28 mouse cellular contexts compared by ENCODE assay signal in the genomic region with DNA sequence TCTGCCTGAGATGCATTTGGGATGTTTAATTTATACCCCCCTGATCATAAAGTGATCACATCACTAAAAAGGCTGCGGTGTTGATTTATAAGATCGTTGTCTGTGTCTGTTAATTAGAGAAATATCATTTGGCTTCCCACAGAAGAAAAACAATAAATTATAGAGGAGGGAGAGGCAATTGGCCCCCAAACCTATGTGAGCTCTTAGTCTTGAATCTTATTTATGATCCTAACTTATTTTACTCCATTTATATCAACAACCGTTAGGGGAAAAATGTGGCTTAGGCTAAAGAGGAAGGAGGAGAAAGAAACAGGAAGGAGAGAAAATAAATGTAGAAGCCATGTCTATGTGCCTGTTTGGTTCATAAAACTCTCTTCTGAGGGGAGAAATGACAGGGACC.
"Had no signal": no experiment of that assay in that cellular context is flagged by ENCODE, and none has a peak within 500 bp of the region (broad histone marks: within the 10 kb centered on the region; RNA-seq: fewer than 3 reads in every experiment).

No protein-coding gene starts in this region.

- H3K27ac ChIP-seq: gastrocnemius, adult 2 months; heart, adult 2 months; heart, embryonic 13.5 days; heart, embryonic 15.5 days; hindbrain, embryonic 10.5 days; hindbrain, embryonic 12.5 days; hindbrain, embryonic 14.5 days; intestine, embryonic 15.5 days; layer of hippocampus, adult 2 months; left cerebral cortex, adult 2 months; limb, embryonic 10.5 days; limb, embryonic 12.5 days; liver, embryonic 13.5 days; liver, embryonic 15.5 days had no signal

- H3K4me3 ChIP-seq: gastrocnemius, adult 2 months; heart, adult 2 months; heart, embryonic 13.5 days; heart, embryonic 15.5 days; hindbrain, embryonic 10.5 days; hindbrain, embryonic 12.5 days; intestine, embryonic 15.5 days; layer of hippocampus, adult 2 months; left cerebral cortex, adult 2 months; limb, embryonic 10.5 days; limb, embryonic 12.5 days; liver, embryonic 13.5 days; liver, embryonic 15.5 days had no signal

- H3K4me1 ChIP-seq: heart, embryonic 15.5 days; hindbrain, embryonic 10.5 days; hindbrain, embryonic 12.5 days; intestine, embryonic 15.5 days; limb, embryonic 10.5 days; limb, embryonic 12.5 days; liver, embryonic 13.5 days; liver, embryonic 15.5 days had no signal

- H3K36me3 ChIP-seq: heart, embryonic 13.5 days; heart, embryonic 15.5 days; hindbrain, embryonic 10.5 days; hindbrain, embryonic 12.5 days; intestine, embryonic 15.5 days; limb, embryonic 10.5 days; limb, embryonic 12.5 days; liver, embryonic 13.5 days; liver, embryonic 15.5 days had no signal

- DNase-seq: gastrocnemius, adult 2 months; gastrocnemius, postnatal 10 days; gastrocnemius, postnatal 25 days; heart, adult 2 months; heart, postnatal 14 days; heart, postnatal 4 days; kidney, adult 9 months; kidney, postnatal 25 days; kidney, postnatal 4 days; liver; liver, embryonic 13.5 days had no signal

- H3K4me2 ChIP-seq: heart, embryonic 11.5 days; heart, embryonic 13.5 days; heart, embryonic 15.5 days; hindbrain, embryonic 12.5 days; hindbrain, embryonic 14.5 days; intestine, embryonic 15.5 days; limb, embryonic 12.5 days; liver, embryonic 11.5 days; liver, embryonic 13.5 days; liver, embryonic 15.5 days had no signal

- H3K9me3 ChIP-seq: heart, embryonic 13.5 days; heart, embryonic 15.5 days; hindbrain, embryonic 10.5 days; hindbrain, embryonic 12.5 days; intestine, embryonic 15.5 days; limb, embryonic 10.5 days; limb, embryonic 12.5 days; liver, embryonic 13.5 days; liver, embryonic 15.5 days had no signal

- H3K9ac ChIP-seq: heart, embryonic 13.5 days; heart, embryonic 15.5 days; hindbrain, embryonic 12.5 days; hindbrain, embryonic 14.5 days; intestine, embryonic 15.5 days; limb, embryonic 12.5 days; liver, embryonic 13.5 days; liver, embryonic 15.5 days had no signal

- H3K27me3 ChIP-seq: heart, embryonic 13.5 days; heart, embryonic 15.5 days; hindbrain, embryonic 12.5 days; intestine, embryonic 15.5 days; liver, embryonic 13.5 days; liver, embryonic 15.5 days had no signal

- ATAC-seq: forebrain, embryonic 16.5 days; hindbrain, embryonic 16.5 days; inflammation-experienced regulatory T-cells, adult 6 months; intestine, embryonic 15.5 days; intestine, postnatal 0 days had no signal
